Mouse (Mus musculus) ovary, postnatal 10 days (tissue): ENCODE results near the gene Gabra5.

ENCODE experiments used
- DNase-seq: peaks from one replicate; pipeline ENCODE4 v3.0.0; 2022; ENCODE audit warnings: low spot score

Gabra5 gene

GRCm38 (mm10) chr7:57509681-57510141 lies at the start of gene Gabra5:
Gene Gabra5, minus strand, starts transcription at chr7:57510059.
- DNase-seq = no peak

- no peak for DNase-seq
These were observed 28.7 kb upstream of the Gabra5 start for GRCm38 (mm10) chr7:57538565-57538964.

- no peak for DNase-seq
These were observed 22.8 kb upstream of the Gabra5 start for GRCm38 (mm10) chr7:57532676-57533075.

- DNase-seq = no peak
These were observed 20.1 kb upstream of the Gabra5 start for GRCm38 (mm10) chr7:57529954-57530353.

- no peak for DNase-seq
These were observed 19.6 kb upstream of the Gabra5 start for GRCm38 (mm10) chr7:57529451-57529850.

GRCm38 (mm10) chr7:57512955-57513354 lies 3.1 kb upstream of the Gabra5 start:
- DNase-seq = no peak

- no peak for DNase-seq
These were observed 813 bp downstream of the Gabra5 start for GRCm38 (mm10) chr7:57508860-57509632.

GRCm38 (mm10) chr7:57502809-57503208 lies 7.0 kb downstream of the Gabra5 start:
- no peak for DNase-seq

- no peak for DNase-seq
These were observed 18.1 kb downstream of the Gabra5 start for GRCm38 (mm10) chr7:57491795-57492194.

- DNase-seq = no peak
These were observed 23.0 kb downstream of the Gabra5 start for GRCm38 (mm10) chr7:57486907-57487306.

GRCm38 (mm10) chr7:57482896-57483295 lies 27.0 kb downstream of the Gabra5 start:
- no peak for DNase-seq

- DNase-seq = no peak
These were observed 35.9 kb downstream of the Gabra5 start for GRCm38 (mm10) chr7:57473811-57474525.

GRCm38 (mm10) chr7:57471316-57471715 lies 38.5 kb downstream of the Gabra5 start:
- no peak for DNase-seq

GRCm38 (mm10) chr7:57460354-57460753 lies 49.5 kb downstream of the Gabra5 start:
- no peak for DNase-seq

GRCm38 (mm10) chr7:57448239-57448638 lies 61.6 kb downstream of the Gabra5 start:
- no peak for DNase-seq

GRCm38 (mm10) chr7:57422675-57423074 lies 87.2 kb downstream of the Gabra5 start:
- DNase-seq = no peak

GRCm38 (mm10) chr7:57421044-57421443 lies 88.8 kb downstream of the Gabra5 start:
- no peak for DNase-seq

GRCm38 (mm10) chr7:57419392-57419791 lies 90.5 kb downstream of the Gabra5 start, which contains the start of gene Gabrb3:
Gene Gabrb3, plus strand, starts transcription at chr7:57419692.
- DNase-seq = no peak

GRCm38 (mm10) chr7:57412896-57413295 lies 97.0 kb downstream of the Gabra5 start:
- DNase-seq = no peak

- no peak for DNase-seq
These were observed 98.7 kb downstream of the Gabra5 start for GRCm38 (mm10) chr7:57411163-57411562.

- DNase-seq = no peak
These were observed 116.3 kb downstream of the Gabra5 start for GRCm38 (mm10) chr7:57393551-57393950.

- no peak for DNase-seq
These were observed 119.8 kb downstream of the Gabra5 start for GRCm38 (mm10) chr7:57390046-57390445.

GRCm38 (mm10) chr7:57387341-57387654 lies 122.6 kb downstream of the Gabra5 start:
- no peak for DNase-seq
